Mouse (Mus musculus) ES-E14 (cell line): ENCODE data around the gene Prox2.

Experiments
- CHD2 ChIP-seq: IDR thresholded peaks from 2 replicates; pipeline ENCODE4 v1.6.1; 2014; ENCODE audit warnings: mild to moderate bottlenecking, low read depth, low read length, inconsistent platforms
- HCFC1 ChIP-seq: IDR thresholded peaks from 2 replicates; pipeline ENCODE4 v1.6.1; 2012; ENCODE audit warnings: low read length, inconsistent platforms, borderline replicate concordance; ENCODE audit not compliant: insufficient read depth
- MAFK ChIP-seq: IDR thresholded peaks from 2 replicates; pipeline ENCODE4 v1.6.1; 2014; ENCODE audit warnings: mild to moderate bottlenecking, low read depth, low read length, inconsistent platforms; ENCODE audit not compliant: insufficient read depth
- ZNF384 ChIP-seq: IDR thresholded peaks from 2 replicates; pipeline ENCODE4 v1.6.1; 2012; ENCODE audit warnings: low read depth, low read length, inconsistent platforms

GRCm38 (mm10) chr12:85106292-85106691, 4.3 kb downstream of the Prox2 start:
- no peak for TF ChIP-seq ZNF384
- no peak for TF ChIP-seq HCFC1
- TF ChIP-seq CHD2: no peak
- no peak for TF ChIP-seq MAFK
